Mouse (Mus musculus) brain, embryonic 14.5 days (tissue): ENCODE measurements at regions not wholly inside any gene's neighbourhood (a gene's known extent, or its start where the extent isn't known, plus 50 kb on each side); places are given as distances from the start of the nearest gene placed in this dataset.

Source experiments
- DNase-seq: peaks from one replicate; pipeline ENCODE4 v3.0.0-alpha.2; 2011; ENCODE audit warnings: low read depth
- CTCF ChIP-seq: fragments of 200-500 bp; IDR thresholded peaks from 2 replicates; pipeline ENCODE4 v1.5.1; 2012; ENCODE audit warnings: inconsistent platforms, mild to moderate bottlenecking, moderate library complexity, borderline replicate concordance; ENCODE audit not compliant: insufficient read depth, insufficient read length; ENCODE audit errors: extremely low read depth
- POLR2A ChIP-seq: fragments of 200-500 bp; IDR thresholded peaks from 2 replicates; pipeline ENCODE4 v1.6.1; 2012; ENCODE audit warnings: mild to moderate bottlenecking, inconsistent platforms, borderline replicate concordance; ENCODE audit not compliant: poor library complexity, insufficient read depth, insufficient read length, severe bottlenecking; ENCODE audit errors: extremely low read depth

- no peak for DNase-seq
- no peak for TF ChIP-seq POLR2A
- no peak for TF ChIP-seq CTCF
Observed at GRCm38 (mm10) chr2:133383135-133383920, 168.6 kb upstream of the Bmp2 start.

- TF ChIP-seq CTCF (no peak), POLR2A (no peak)
Observed at GRCm38 (mm10) chr2:133385297-133385696, 166.7 kb upstream of the Bmp2 start.

GRCm38 (mm10) chr2:133387349-133387748 is 164.6 kb upstream of the Bmp2 start:
- DNase-seq: no peak
- TF ChIP-seq POLR2A: no peak
- no peak for TF ChIP-seq CTCF

More at GRCm38 (mm10) chr2:133385297-133385696, 166.7 kb upstream of the Bmp2 start:
- DNase-seq: no peak

GRCm38 (mm10) chr2:133392298-133392697 is 159.7 kb upstream of the Bmp2 start:
- peak; percentile 49 for DNase-seq
- TF ChIP-seq CTCF (no peak), POLR2A (no peak)

GRCm38 (mm10) chr2:133397566-133397965 is 154.4 kb upstream of the Bmp2 start:
- DNase-seq: no peak
- no peak for TF ChIP-seq POLR2A
- no peak for TF ChIP-seq CTCF

GRCm38 (mm10) chr2:133399059-133399690 is 152.8 kb upstream of the Bmp2 start:
- DNase-seq: no peak
- TF ChIP-seq POLR2A: no peak
- TF ChIP-seq CTCF: no peak

GRCm38 (mm10) chr2:133400963-133401362 is 151.0 kb upstream of the Bmp2 start:
- DNase-seq: peak; percentile 84
- TF ChIP-seq POLR2A (no peak), CTCF (no peak)

- TF ChIP-seq CTCF: no peak
- TF ChIP-seq POLR2A: no peak
- no peak for DNase-seq
Observed at GRCm38 (mm10) chr2:133416990-133417581, 134.9 kb upstream of the Bmp2 start.

- TF ChIP-seq CTCF: no peak
- no peak for TF ChIP-seq POLR2A
- DNase-seq: no peak
Observed at GRCm38 (mm10) chr2:133419686-133420303, 132.2 kb upstream of the Bmp2 start.

GRCm38 (mm10) chr2:133425538-133425937 is 126.4 kb upstream of the Bmp2 start:
- DNase-seq: no peak
- TF ChIP-seq POLR2A (no peak), CTCF (no peak)

- TF ChIP-seq POLR2A (no peak), CTCF (no peak)
- no peak for DNase-seq
Observed at GRCm38 (mm10) chr2:133427039-133427438, 124.9 kb upstream of the Bmp2 start.
